Mouse (Mus musculus): ENCODE data around the gene Nxf2. TPM values are rescaled to one million over a fixed set of nuclear protein-coding genes. Genes with fewer than 3 reads are reported as not detected.

Nxf2 gene
- total RNA-seq, 2 experiments from 2014 or later: 0.10 TPM; not detected in 1

Other genes starting within 250 kb of the Nxf2 start
- gene Armcx1, start 246.8 kb downstream of the Nxf2 start, total RNA-seq (2021): 10 to 100 TPM; 14.3 to 15.7 TPM
- gene Armcx6, start 213.3 kb downstream of the Nxf2 start, total RNA-seq (2021): 1 to 10 TPM; 6.1 to 6.3 TPM
- 10 to 100 TPM; 46.4 to 49.5 TPM for gene Armcx3, start 208.2 kb downstream of the Nxf2 start, total RNA-seq (2021)
- 10 to 100 TPM; 28.2 to 34.1 TPM for gene Armcx2, start 155.5 kb downstream of the Nxf2 start, total RNA-seq (2021)
- 1 to 10 TPM; 3.1 to 5.4 TPM for gene Zmat1, start 44.5 kb upstream of the Nxf2 start, total RNA-seq (2021)
- gene Gm15023, start 212.9 kb upstream of the Nxf2 start, total RNA-seq (2021): not detected
- under 1 TPM; 0.34 to 0.57 TPM for gene Tceal6, start 245.9 kb upstream of the Nxf2 start, total RNA-seq (2021)

All from heart, postnatal 10 days (tissue).